Mouse (Mus musculus): ENCODE data around the gene Fbxl16. TPM values are rescaled to one million over a fixed set of nuclear protein-coding genes. Genes with fewer than 3 reads are reported as not detected.
A peak's percentile ranks its signal among the peaks of the same experiment; 100 is the strongest.

The Fbxl16 gene
- total RNA-seq (2014; rRNA removed) (143 and 146 TPM in 2 replicates), polyA plus RNA-seq (2015; fragmentation: Nextera tagmentation; extraction: Ambion mirVana) (44.0 and 45.8 TPM in 2 replicates)

GRCm38 (mm10) chr17:25808789-25809605, at the start of gene Fbxl16:
Gene Fbxl16 (plus strand): TSS chr17:25809085.
- H3K4me3 ChIP-seq (ENCODE audit: low read length): peak within 1 kb of the TSS; percentile 68
- WGBS: under 1% methylated on average over 80 of the region's 100 CpGs
- DNase-seq (ENCODE audit: low spot score) (peak; percentile 97), ATAC-seq (peak; percentile 86)
- no peaks in the 10 kb centered on the region for H3K36me3 ChIP-seq (ENCODE audit: insufficient read depth, low read length)
- H3K9ac ChIP-seq (replicated peaks; ENCODE audit: low read length): peak within 1 kb of the TSS; percentile 89
- no peaks in the 10 kb centered on the region for H3K27me3 ChIP-seq (ENCODE audit: insufficient read depth, low read length)
- H3K9me3 ChIP-seq (ENCODE audit: low read length): no peaks in the 10 kb centered on the region
- peak within 1 kb of the TSS; percentile 75 for H3K4me2 ChIP-seq (ENCODE audit: low read depth, low read length)
- peaks cover 26% of the 10 kb centered on the region for H3K4me1 ChIP-seq (ENCODE audit: insufficient read depth, low read length)
- TF ChIP-seq CTCF (IDR thresholded peaks at IDR 0.05; ENCODE audit: low read depth): peak; percentile 49
- peak within 1 kb of the TSS; percentile 94 for H3K27ac ChIP-seq

- no peak for TF ChIP-seq CTCF (IDR thresholded peaks at IDR 0.05; ENCODE audit: low read depth)
- Histone ChIP-seq H3K9ac (replicated peaks; ENCODE audit: low read length) (no peak overlapping the region), H3K4me2 (ENCODE audit: low read depth, low read length) (no peak overlapping the region), H3K9me3 (ENCODE audit: low read length) (no peaks in the 10 kb centered on the region), H3K4me3 (ENCODE audit: low read length) (no peak overlapping the region), H3K4me1 (ENCODE audit: insufficient read depth, low read length) (no peaks in the 10 kb centered on the region), H3K27ac (no peak overlapping the region), H3K27me3 (ENCODE audit: insufficient read depth, low read length) (no peaks in the 10 kb centered on the region), H3K36me3 (ENCODE audit: insufficient read depth, low read length) (no peaks in the 10 kb centered on the region)
- ATAC-seq: no peak
- WGBS: 79% methylated on average over 8 of the region's 8 CpGs
- DNase-seq (ENCODE audit: low spot score): no peak
Measured at GRCm38 (mm10) chr17:25760148-25760547, 48.7 kb upstream of the Fbxl16 start.

- Histone ChIP-seq H3K9me3 (ENCODE audit: low read length) (no peaks in the 10 kb centered on the region), H3K27ac (no peak overlapping the region), H3K36me3 (ENCODE audit: insufficient read depth, low read length) (no peaks in the 10 kb centered on the region), H3K4me2 (ENCODE audit: low read depth, low read length) (no peak overlapping the region), H3K9ac (replicated peaks; ENCODE audit: low read length) (no peak overlapping the region), H3K4me1 (ENCODE audit: insufficient read depth, low read length) (no peaks in the 10 kb centered on the region), H3K27me3 (ENCODE audit: insufficient read depth, low read length) (no peaks in the 10 kb centered on the region), H3K4me3 (ENCODE audit: low read length) (no peak overlapping the region)
- 19% methylated on average over 4 of the region's 4 CpGs for WGBS
- ATAC-seq: no peak
- DNase-seq (ENCODE audit: low spot score): no peak
- no peak for TF ChIP-seq CTCF (IDR thresholded peaks at IDR 0.05; ENCODE audit: low read depth)
Measured at GRCm38 (mm10) chr17:25761561-25761970, 47.3 kb upstream of the Fbxl16 start.

GRCm38 (mm10) chr17:25762591-25762990, 46.3 kb upstream of the Fbxl16 start:
- no peaks in the 10 kb centered on the region for H3K4me1 ChIP-seq (ENCODE audit: insufficient read depth, low read length)
- no peaks in the 10 kb centered on the region for H3K9me3 ChIP-seq (ENCODE audit: low read length)
- no peak overlapping the region for H3K27ac ChIP-seq
- no peak overlapping the region for H3K4me3 ChIP-seq (ENCODE audit: low read length)
- no peak for ATAC-seq
- DNase-seq (ENCODE audit: low spot score): no peak
- 32% methylated on average over 3 of the region's 3 CpGs for WGBS
- no peak overlapping the region for H3K4me2 ChIP-seq (ENCODE audit: low read depth, low read length)
- no peak overlapping the region for H3K9ac ChIP-seq (replicated peaks; ENCODE audit: low read length)
- no peak for TF ChIP-seq CTCF (IDR thresholded peaks at IDR 0.05; ENCODE audit: low read depth)
- H3K36me3 ChIP-seq (ENCODE audit: insufficient read depth, low read length): no peaks in the 10 kb centered on the region
- no peaks in the 10 kb centered on the region for H3K27me3 ChIP-seq (ENCODE audit: insufficient read depth, low read length)

GRCm38 (mm10) chr17:25765886-25766285, 43.0 kb upstream of the Fbxl16 start:
- Histone ChIP-seq H3K4me2 (ENCODE audit: low read depth, low read length) (no peak overlapping the region), H3K9ac (replicated peaks; ENCODE audit: low read length) (no peak overlapping the region), H3K4me3 (ENCODE audit: low read length) (no peak overlapping the region), H3K27me3 (ENCODE audit: insufficient read depth, low read length) (no peaks in the 10 kb centered on the region), H3K4me1 (ENCODE audit: insufficient read depth, low read length) (no peaks in the 10 kb centered on the region), H3K9me3 (ENCODE audit: low read length) (no peaks in the 10 kb centered on the region), H3K27ac (no peak overlapping the region), H3K36me3 (ENCODE audit: insufficient read depth, low read length) (no peaks in the 10 kb centered on the region)
- ATAC-seq: no peak
- no peak for DNase-seq (ENCODE audit: low spot score)
- WGBS: 38% methylated on average over 5 of the region's 5 CpGs
- no peak for TF ChIP-seq CTCF (IDR thresholded peaks at IDR 0.05; ENCODE audit: low read depth)

- Histone ChIP-seq H3K36me3 (ENCODE audit: insufficient read depth, low read length) (no peaks in the 10 kb centered on the region), H3K27ac (no peak overlapping the region), H3K4me3 (ENCODE audit: low read length) (no peak overlapping the region), H3K4me1 (ENCODE audit: insufficient read depth, low read length) (peaks cover 5% of the 10 kb centered on the region; the same call in 1 of the 2 replicates), H3K9ac (replicated peaks; ENCODE audit: low read length) (no peak overlapping the region), H3K27me3 (ENCODE audit: insufficient read depth, low read length) (no peaks in the 10 kb centered on the region), H3K9me3 (ENCODE audit: low read length) (no peaks in the 10 kb centered on the region), H3K4me2 (ENCODE audit: low read depth, low read length) (no peak overlapping the region)
- DNase-seq (ENCODE audit: low spot score) (no peak), ATAC-seq (no peak)
- no peak for TF ChIP-seq CTCF (IDR thresholded peaks at IDR 0.05; ENCODE audit: low read depth)
- 43% methylated on average over 9 of the region's 9 CpGs for WGBS
Measured at GRCm38 (mm10) chr17:25769331-25769730, 39.6 kb upstream of the Fbxl16 start.

Measured in hindbrain, postnatal 0 days (tissue).